Mouse (Mus musculus): ENCODE results near the gene Zfx. TPM values are rescaled to one million over a fixed set of nuclear protein-coding genes. Genes with fewer than 3 reads are reported as not detected.

Zfx gene
- polyA plus RNA-seq, 1 experiment from 2014 or later: 40.1 TPM

DNA sequence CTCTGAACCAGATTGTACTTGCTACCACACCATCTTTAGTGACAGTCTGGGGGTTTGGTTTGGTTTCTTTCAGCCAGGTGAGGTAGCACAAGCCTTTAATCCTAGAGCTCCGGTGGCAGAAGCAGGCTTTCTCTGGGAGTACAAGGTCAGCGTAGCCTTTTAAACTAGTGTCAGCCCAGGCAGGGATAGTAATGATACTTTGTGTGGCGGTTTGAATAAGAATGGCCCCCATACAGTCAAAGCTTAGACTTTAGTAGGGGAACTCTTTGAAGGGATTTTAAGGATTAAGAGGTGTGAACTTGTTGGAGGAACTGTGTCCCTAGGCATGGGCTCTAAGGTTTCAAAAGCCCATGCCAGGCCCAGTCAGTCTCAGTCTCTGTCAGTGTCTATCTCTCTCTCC lies 10.0 kb upstream of the Zfx start:
- Histone ChIP-seq H3K4me2 (replicated peaks; ENCODE audit: low read depth, low read length) (no peak overlapping the region), H3K9me3 (ENCODE audit: control insufficient read depth, low read depth, low read length) (no peaks in the 10 kb centered on the region), H3K9ac (replicated peaks; ENCODE audit: low read depth, low read length) (no peak overlapping the region), H3K4me1 (ENCODE audit: control insufficient read depth, insufficient read depth, low read length) (no peaks in the 10 kb centered on the region), H3K36me3 (ENCODE audit: control insufficient read depth, insufficient read depth, low read length) (no peaks in the 10 kb centered on the region), H3K4me3 (ENCODE audit: low read depth, low read length) (no peak overlapping the region), H3K27ac (ENCODE audit: low read length) (no peak overlapping the region), H3K27me3 (ENCODE audit: control insufficient read depth, insufficient read depth, low read length) (0 out of 2 replicates have a peak, but pooled peaks cover 4% of the 10 kb centered on the region)
- 47% methylated on average over 3 of the region's 3 CpGs for WGBS
- ATAC-seq (ENCODE audit: insufficient number of reproducible peaks, insufficient read depth, low FRiP score, low read depth): no peak

- Histone ChIP-seq H3K27me3 (ENCODE audit: control insufficient read depth, insufficient read depth, low read length) (0 out of 2 replicates have a peak, but pooled peaks cover 4% of the 10 kb centered on the region), H3K4me1 (ENCODE audit: control insufficient read depth, insufficient read depth, low read length) (no peaks in the 10 kb centered on the region), H3K4me2 (replicated peaks; ENCODE audit: low read depth, low read length) (no peak overlapping the region), H3K9ac (replicated peaks; ENCODE audit: low read depth, low read length) (no peak overlapping the region), H3K9me3 (ENCODE audit: control insufficient read depth, low read depth, low read length) (no peaks in the 10 kb centered on the region), H3K4me3 (ENCODE audit: low read depth, low read length) (no peak overlapping the region), H3K36me3 (ENCODE audit: control insufficient read depth, insufficient read depth, low read length) (no peaks in the 10 kb centered on the region), H3K27ac (ENCODE audit: low read length) (no peak overlapping the region)
- ATAC-seq (ENCODE audit: insufficient number of reproducible peaks, insufficient read depth, low FRiP score, low read depth): no peak
- 65% methylated on average over 3 of the region's 3 CpGs for WGBS
These were observed 8.7 kb upstream of the Zfx start for GRCm38 (mm10) chrX:94132239-94132638.

- 0 out of 2 replicates have a peak, but pooled peaks cover 4% of the 10 kb centered on the region for H3K27me3 ChIP-seq (ENCODE audit: control insufficient read depth, insufficient read depth, low read length)
These were observed 6.2 kb upstream of the Zfx start for GRCm38 (mm10) chrX:94129712-94130111.

GRCm38 (mm10) chrX:94125950-94126349 lies 2.4 kb upstream of the Zfx start:
- Histone ChIP-seq H3K4me1 (ENCODE audit: control insufficient read depth, insufficient read depth, low read length) (no peaks in the 10 kb centered on the region), H3K36me3 (ENCODE audit: control insufficient read depth, insufficient read depth, low read length) (no peaks in the 10 kb centered on the region), H3K27me3 (ENCODE audit: control insufficient read depth, insufficient read depth, low read length) (0 out of 2 replicates have a peak, but pooled peaks cover 4% of the 10 kb centered on the region), H3K9me3 (ENCODE audit: control insufficient read depth, low read depth, low read length) (no peaks in the 10 kb centered on the region), H3K4me2 (replicated peaks; ENCODE audit: low read depth, low read length) (no peak overlapping the region), H3K27ac (ENCODE audit: low read length) (no peak overlapping the region), H3K4me3 (ENCODE audit: low read depth, low read length) (no peak overlapping the region), H3K9ac (replicated peaks; ENCODE audit: low read depth, low read length) (no peak overlapping the region)
- no peak for ATAC-seq (ENCODE audit: insufficient number of reproducible peaks, insufficient read depth, low FRiP score, low read depth)
- 77% methylated on average over 2 of the region's 2 CpGs for WGBS

More at GRCm38 (mm10) chrX:94129712-94130111, 6.2 kb upstream of the Zfx start:
- H3K9me3 ChIP-seq (ENCODE audit: control insufficient read depth, low read depth, low read length): no peaks in the 10 kb centered on the region
- no peak for ATAC-seq (ENCODE audit: insufficient number of reproducible peaks, insufficient read depth, low FRiP score, low read depth)
- H3K4me1 ChIP-seq (ENCODE audit: control insufficient read depth, insufficient read depth, low read length): no peaks in the 10 kb centered on the region
- H3K27ac ChIP-seq (ENCODE audit: low read length): no peak overlapping the region
- H3K4me2 ChIP-seq (replicated peaks; ENCODE audit: low read depth, low read length): no peak overlapping the region
- H3K9ac ChIP-seq (replicated peaks; ENCODE audit: low read depth, low read length): no peak overlapping the region
- 77% methylated on average over 4 of the region's 4 CpGs for WGBS
- no peaks in the 10 kb centered on the region for H3K36me3 ChIP-seq (ENCODE audit: control insufficient read depth, insufficient read depth, low read length)
- H3K4me3 ChIP-seq (ENCODE audit: low read depth, low read length): no peak overlapping the region

DNA sequence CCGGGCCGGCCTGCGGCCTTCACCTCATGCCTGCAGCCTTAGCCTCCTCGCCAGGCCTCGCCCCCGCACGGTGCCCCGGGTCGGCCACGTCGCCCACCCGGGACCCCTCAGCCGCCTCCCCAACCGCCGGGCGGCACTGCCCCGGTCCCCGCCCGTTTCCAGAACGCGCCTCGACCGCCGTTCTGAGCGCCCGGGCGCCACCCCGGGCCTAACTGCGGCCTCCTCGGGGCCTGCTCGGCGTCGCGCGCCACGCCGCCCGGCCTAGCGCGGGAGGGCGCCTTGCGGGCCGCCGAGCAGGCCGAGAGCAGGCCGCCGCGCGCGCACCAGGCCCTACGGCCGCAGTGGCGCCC lies 818 bp downstream of the Zfx start:
- no peak; the same call in 1 of the 2 replicates for ATAC-seq (ENCODE audit: insufficient number of reproducible peaks, insufficient read depth, low FRiP score, low read depth)
- WGBS: 28% methylated on average over 41 of the region's 53 CpGs

DNA sequence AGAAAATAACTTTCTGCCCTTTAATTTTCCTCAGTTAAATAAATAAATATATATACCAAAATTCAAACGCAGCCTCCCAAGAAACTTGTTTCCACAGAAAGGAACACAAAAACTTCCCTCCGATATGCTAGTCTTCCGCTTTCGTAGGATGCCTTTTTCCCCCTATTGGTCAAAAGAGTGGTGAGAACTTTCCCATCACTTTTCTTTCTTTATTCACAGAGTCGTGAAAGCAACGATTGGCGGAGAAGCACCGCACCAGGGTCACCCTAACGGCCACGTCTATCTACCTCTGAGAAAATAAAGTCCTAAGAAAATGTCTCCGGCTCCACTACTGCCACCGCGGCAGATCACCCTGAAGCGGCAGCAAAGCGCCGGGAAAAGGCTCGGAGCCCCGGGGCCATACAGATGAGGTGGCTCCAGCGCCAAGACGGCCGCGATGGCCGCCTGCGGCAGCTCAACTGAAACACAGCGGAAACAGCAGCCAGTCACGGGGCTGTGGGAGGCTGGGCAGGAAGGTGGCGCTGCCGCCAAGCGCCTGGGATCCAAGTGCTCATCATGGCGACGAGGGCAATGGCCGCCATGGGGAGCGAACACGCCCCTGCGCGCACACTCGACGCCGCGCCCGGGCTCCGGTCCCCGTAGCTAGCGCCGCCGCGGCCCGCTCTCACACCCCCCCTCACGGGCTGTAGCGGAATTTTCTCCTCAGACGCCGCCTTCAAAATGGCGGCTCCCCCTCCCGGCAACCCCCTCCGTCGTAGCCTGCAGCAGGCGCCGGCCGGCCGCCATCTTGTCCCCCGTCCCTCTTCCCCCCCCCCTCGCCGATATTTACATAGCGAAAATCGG lies 1.4 kb downstream of the Zfx start:
- Histone ChIP-seq H3K4me1 (ENCODE audit: control insufficient read depth, insufficient read depth, low read length) (no peaks in the 10 kb centered on the region), H3K4me2 (replicated peaks; ENCODE audit: low read depth, low read length) (peak overlapping the region; percentile 61), H3K9me3 (ENCODE audit: control insufficient read depth, low read depth, low read length) (no peaks in the 10 kb centered on the region), H3K9ac (replicated peaks; ENCODE audit: low read depth, low read length) (peak overlapping the region; percentile 80), H3K4me3 (ENCODE audit: low read depth, low read length) (peak overlapping the region; percentile 48), H3K27ac (ENCODE audit: low read length) (peak overlapping the region; percentile 99), H3K27me3 (ENCODE audit: control insufficient read depth, insufficient read depth, low read length) (no peaks in the 10 kb centered on the region), H3K36me3 (ENCODE audit: control insufficient read depth, insufficient read depth, low read length) (no peaks in the 10 kb centered on the region)
- WGBS: 17% methylated on average over 44 of the region's 65 CpGs
- peak; percentile 88 for ATAC-seq (ENCODE audit: insufficient number of reproducible peaks, insufficient read depth, low FRiP score, low read depth)

More for the DNA sequence above, 818 bp downstream of the Zfx start:
- Histone ChIP-seq H3K4me2 (replicated peaks; ENCODE audit: low read depth, low read length) (no peak overlapping the region), H3K4me3 (ENCODE audit: low read depth, low read length) (peak overlapping the region; percentile 48), H3K27me3 (ENCODE audit: control insufficient read depth, insufficient read depth, low read length) (no peaks in the 10 kb centered on the region), H3K9ac (replicated peaks; ENCODE audit: low read depth, low read length) (peak overlapping the region; percentile 80), H3K9me3 (ENCODE audit: control insufficient read depth, low read depth, low read length) (no peaks in the 10 kb centered on the region), H3K4me1 (ENCODE audit: control insufficient read depth, insufficient read depth, low read length) (no peaks in the 10 kb centered on the region), H3K36me3 (ENCODE audit: control insufficient read depth, insufficient read depth, low read length) (no peaks in the 10 kb centered on the region), H3K27ac (ENCODE audit: low read length) (peak overlapping the region; percentile 99)

DNA sequence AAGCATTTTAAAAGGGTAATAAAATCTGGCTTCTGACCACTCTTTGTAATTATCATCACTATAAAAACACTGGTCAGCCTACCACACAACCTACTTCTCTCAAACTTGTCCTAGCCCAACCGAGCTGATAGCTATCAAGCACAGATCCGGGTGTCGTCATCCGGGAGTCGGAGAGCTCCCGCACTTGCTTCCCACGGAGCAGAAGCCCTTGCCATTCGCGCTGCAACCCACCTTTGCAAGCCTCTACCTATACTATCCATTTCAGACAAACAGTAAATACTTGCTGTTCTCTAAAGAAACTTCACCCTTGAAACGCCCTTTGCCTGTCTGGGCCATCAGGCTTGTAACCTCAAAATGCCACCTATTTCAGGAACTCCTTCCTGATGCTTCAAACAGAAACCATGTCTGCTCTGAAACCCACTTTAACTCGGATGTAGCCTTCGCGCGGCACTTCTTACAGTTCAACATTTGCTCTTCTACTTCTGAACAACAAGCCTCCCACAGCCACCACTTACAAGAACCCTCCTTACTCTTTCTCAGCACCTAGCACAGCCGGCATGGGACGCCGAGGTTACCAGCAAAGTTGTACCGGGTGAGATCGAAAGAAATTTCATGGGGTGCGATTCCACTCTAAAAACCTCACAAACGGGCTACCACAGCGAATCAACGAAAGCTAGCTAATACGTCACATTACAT lies 2.2 kb downstream of the Zfx start:
- H3K36me3 ChIP-seq (ENCODE audit: control insufficient read depth, insufficient read depth, low read length): no peaks in the 10 kb centered on the region
- no peaks in the 10 kb centered on the region for H3K27me3 ChIP-seq (ENCODE audit: control insufficient read depth, insufficient read depth, low read length)
- H3K4me3 ChIP-seq (ENCODE audit: low read depth, low read length): peak overlapping the region; percentile 48
- no peak for ATAC-seq (ENCODE audit: insufficient number of reproducible peaks, insufficient read depth, low FRiP score, low read depth)
- 22% methylated on average over 24 of the region's 24 CpGs for WGBS
- H3K4me1 ChIP-seq (ENCODE audit: control insufficient read depth, insufficient read depth, low read length): no peaks in the 10 kb centered on the region
- peak overlapping the region; percentile 99 for H3K27ac ChIP-seq (ENCODE audit: low read length)
- H3K4me2 ChIP-seq (replicated peaks; ENCODE audit: low read depth, low read length): peak overlapping the region; percentile 61
- no peaks in the 10 kb centered on the region for H3K9me3 ChIP-seq (ENCODE audit: control insufficient read depth, low read depth, low read length)
- H3K9ac ChIP-seq (replicated peaks; ENCODE audit: low read depth, low read length): peak overlapping the region; percentile 80

GRCm38 (mm10) chrX:94118350-94118749 lies 5.2 kb downstream of the Zfx start:
- H3K27ac ChIP-seq (ENCODE audit: low read length): no peak overlapping the region
- no peak for ATAC-seq (ENCODE audit: insufficient number of reproducible peaks, insufficient read depth, low FRiP score, low read depth)
- no peaks in the 10 kb centered on the region for H3K36me3 ChIP-seq (ENCODE audit: control insufficient read depth, insufficient read depth, low read length)
- no peaks in the 10 kb centered on the region for H3K4me1 ChIP-seq (ENCODE audit: control insufficient read depth, insufficient read depth, low read length)
- H3K9ac ChIP-seq (replicated peaks; ENCODE audit: low read depth, low read length): no peak overlapping the region
- no peaks in the 10 kb centered on the region for H3K27me3 ChIP-seq (ENCODE audit: control insufficient read depth, insufficient read depth, low read length)
- H3K4me3 ChIP-seq (ENCODE audit: low read depth, low read length): no peak overlapping the region
- no peaks in the 10 kb centered on the region for H3K9me3 ChIP-seq (ENCODE audit: control insufficient read depth, low read depth, low read length)
- H3K4me2 ChIP-seq (replicated peaks; ENCODE audit: low read depth, low read length): no peak overlapping the region

Data from stomach, embryonic 14.5 days (tissue).